Mouse (Mus musculus) stomach, postnatal 0 days (tissue): Measurements from ENCODE around the gene Bod1l.

ENCODE experiments used
- CTCF ChIP-seq: IDR thresholded peaks from 2 replicates; pipeline ENCODE4 v1.5.1; 2016; ENCODE audit warnings: antibody characterized with exemption, low read depth, mild to moderate bottlenecking, moderate library complexity
- EP300 ChIP-seq: optimal IDR thresholded peaks from 2 replicates; pipeline ENCODE3; 2016; ENCODE audit warnings: antibody characterized with exemption

DNA sequence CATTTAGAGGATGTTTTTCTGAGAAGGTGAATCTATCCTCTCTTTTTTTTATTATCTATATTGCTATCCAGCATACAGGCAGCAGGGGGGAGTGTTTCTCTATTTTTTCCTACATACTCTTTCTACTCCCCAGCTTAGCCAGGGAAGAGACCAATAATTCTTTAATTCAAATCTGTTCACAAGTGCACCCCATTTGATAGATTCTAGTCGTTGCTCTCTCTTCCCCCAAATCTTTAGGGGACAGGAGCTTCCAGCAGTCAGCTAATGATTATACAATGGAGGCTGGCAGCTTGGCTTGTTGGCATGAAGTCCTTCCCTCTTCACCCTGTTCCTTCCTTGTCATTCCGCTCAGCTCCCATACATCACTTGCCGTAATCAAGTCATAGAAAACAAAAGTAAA is 44.7 kb upstream of the Bod1l start:
- TF ChIP-seq CTCF (peak; percentile 58), EP300 (no peak)
